Mouse (Mus musculus) MEL (cell line): Measurements from ENCODE around the gene E2f2.

Experiments
- CHD1 ChIP-seq: IDR thresholded peaks from 2 replicates; pipeline ENCODE4 v1.6.1; 2012; ENCODE audit warnings: low read depth, mild to moderate bottlenecking, inconsistent platforms, low read length, improper control_type of control experiment
- CHD2 ChIP-seq: IDR thresholded peaks from 2 replicates; pipeline ENCODE4 v1.6.1; 2011; ENCODE audit warnings: low read length, improper control_type of control experiment
- CTCF ChIP-seq, 3 experiments: IDR thresholded peaks in 2 of 3; conservative IDR thresholded peaks in 1 of 3; 2 replicates each; pipeline ENCODE4 v1.5.1; 2011 to 2012; ENCODE audit warnings: low read length in 3 of 3, low read depth in 2 of 3, mild to moderate bottlenecking in 2 of 3, improper control_type of control experiment in 1 of 3, inconsistent platforms in 1 of 3, mixed read lengths in 1 of 3, moderate library complexity in 1 of 3; ENCODE audit not compliant: control insufficient read depth in 1 of 3, insufficient read depth in 1 of 3, poor library complexity in 1 of 3, severe bottlenecking in 1 of 3
- E2F4 ChIP-seq: IDR thresholded peaks from 2 replicates; pipeline ENCODE4 v1.6.1; 2011; ENCODE audit warnings: low read depth, low read length, improper control_type of control experiment, borderline replicate concordance
- GATA1 ChIP-seq: IDR thresholded peaks from 2 replicates; pipeline ENCODE4 v1.6.1; 2011; ENCODE audit warnings: low read depth, low read length, improper control_type of control experiment
- HCFC1 ChIP-seq: IDR thresholded peaks from 2 replicates; pipeline ENCODE4 v1.6.1; 2012; ENCODE audit warnings: low read depth, mild to moderate bottlenecking, inconsistent platforms, low read length, improper control_type of control experiment, moderate library complexity
- MAX ChIP-seq: IDR thresholded peaks from 2 replicates; pipeline ENCODE4 v1.6.1; 2011; ENCODE audit warnings: low read length, improper control_type of control experiment
- MYC ChIP-seq: IDR thresholded peaks from 2 replicates; pipeline ENCODE4 v1.6.1; 2011; ENCODE audit warnings: low read depth, mild to moderate bottlenecking, low read length, improper control_type of control experiment, moderate library complexity
- NRF1 ChIP-seq: IDR thresholded peaks from 2 replicates; pipeline ENCODE4 v1.6.1; 2014; ENCODE audit warnings: low read depth, mild to moderate bottlenecking, inconsistent platforms, low read length, improper control_type of control experiment, moderate library complexity; ENCODE audit not compliant: poor library complexity, insufficient read depth, severe bottlenecking
- POLR2A ChIP-seq, 2 experiments: IDR thresholded peaks; 2 replicates each; pipeline ENCODE4 v1.6.1; 2011 to 2012; ENCODE audit warnings: low read length in 2 of 2, mild to moderate bottlenecking in 2 of 2, control low read depth in 1 of 2, improper control_type of control experiment in 1 of 2, low read depth in 1 of 2, moderate library complexity in 1 of 2; ENCODE audit not compliant: control insufficient read depth in 1 of 2, insufficient read depth in 1 of 2, poor library complexity in 1 of 2
- RAD21 ChIP-seq: IDR thresholded peaks from 2 replicates; pipeline ENCODE4 v1.6.1; 2011; ENCODE audit warnings: mild to moderate bottlenecking, low read depth, low read length, improper control_type of control experiment
- TAL1 ChIP-seq: IDR thresholded peaks from 2 replicates; pipeline ENCODE4 v1.6.1; 2012; ENCODE audit warnings: mild to moderate bottlenecking, inconsistent platforms, low read length, moderate library complexity, mixed read lengths
- ZC3H11A ChIP-seq: IDR thresholded peaks from 2 replicates; pipeline ENCODE4 v1.6.1; 2012; ENCODE audit warnings: low read depth, mild to moderate bottlenecking, inconsistent platforms, low read length, improper control_type of control experiment

DNA sequence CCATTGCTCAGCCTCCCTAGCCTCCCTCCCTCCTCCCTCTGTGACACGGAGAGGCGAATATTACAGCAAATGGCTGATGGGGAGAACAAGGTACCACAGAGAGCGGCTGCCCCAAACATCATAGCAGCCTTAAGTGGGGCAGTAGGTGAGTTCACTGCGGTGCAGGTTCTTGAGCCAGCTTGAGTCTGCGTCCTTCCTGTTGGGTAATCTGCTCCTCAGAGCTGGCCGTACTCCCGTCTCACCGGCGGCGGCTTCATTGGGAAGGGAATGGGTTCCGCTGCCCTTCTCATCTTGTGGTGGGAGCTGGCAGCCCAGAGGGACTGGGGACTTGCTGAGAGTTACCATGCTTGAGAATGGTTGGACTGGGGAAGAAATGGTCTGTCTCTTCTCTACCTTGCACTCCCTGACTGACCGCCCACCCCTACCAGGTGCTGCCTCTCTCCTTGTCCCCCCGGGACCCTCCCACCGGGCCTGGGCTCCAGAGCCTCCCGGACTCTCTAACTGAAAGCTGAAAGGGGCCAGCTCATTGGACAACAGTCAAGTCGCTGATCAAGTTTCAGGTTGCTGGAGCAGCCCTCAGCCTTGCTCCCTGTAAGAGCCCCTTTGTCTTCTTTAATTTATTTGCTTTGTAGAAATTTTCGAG is 48.1 kb downstream of the E2f2 start:
- TF ChIP-seq CTCF (IDR thresholded peaks at IDR 0.05 in 2 of 3, conservative IDR thresholded peaks at IDR 0.05 in 1 of 3; ENCODE audit: control insufficient read depth in 1 of 3, insufficient read depth in 1 of 3, low read depth in 2 of 3, low read length in 3 of 3, poor library complexity in 1 of 3, severe bottlenecking in 1 of 3) (no peak), CHD2 (no peak), POLR2A (IDR thresholded peaks at IDR 0.05; ENCODE audit: control insufficient read depth in 1 of 2, insufficient read depth in 1 of 2, low read depth in 1 of 2, low read length in 2 of 2, poor library complexity in 1 of 2) (no peak), GATA1 (no peak), HCFC1 (no peak), TAL1 (no peak), NRF1 (no peak), ZC3H11A (no peak), RAD21 (no peak), MYC (no peak), MAX (no peak), CHD1 (no peak), E2F4 (no peak)
